Comparison of ENCODE assay signal across 20 mouse cellular contexts in the genomic region with DNA sequence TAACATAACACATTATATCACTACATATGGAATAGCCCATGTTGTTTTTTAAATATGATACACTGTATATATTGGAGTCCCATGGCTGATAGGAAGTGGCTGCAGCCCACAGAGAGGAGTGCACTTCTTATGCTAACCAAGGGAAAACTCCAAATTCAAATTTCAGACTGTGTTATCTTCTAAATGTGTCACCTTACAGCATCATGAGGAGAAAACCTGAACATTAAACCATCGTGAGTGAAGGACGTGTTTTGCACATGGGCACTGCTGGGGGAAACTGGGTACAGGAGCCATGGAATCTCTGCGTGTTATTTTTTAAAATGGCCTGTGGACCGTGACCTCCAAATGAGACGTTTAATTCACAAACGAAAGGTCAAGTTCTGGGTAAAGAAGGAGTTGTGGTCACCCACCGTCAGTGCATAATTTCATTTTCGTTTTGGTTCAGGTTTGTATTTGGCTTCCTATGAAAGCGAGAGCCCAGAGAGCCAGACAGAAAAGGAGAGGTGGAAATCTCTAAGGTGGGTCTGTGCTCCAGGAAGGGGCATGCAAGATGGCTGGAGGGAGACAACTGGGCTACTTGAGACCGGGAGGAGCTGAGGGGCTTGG. TPM values are rescaled to one million over a fixed set of nuclear protein-coding genes. Genes with fewer than 3 reads are reported as not detected.
A peak's percentile ranks its signal among the peaks of the same experiment; 100 is the strongest.
DNase-seq lines count a peak whose midpoint lies in the region; ATAC-seq and TF ChIP-seq lines count a peak whose summit lies in the region.
"Had no signal": no experiment of that assay in that cellular context is flagged by ENCODE, and none has a peak within 500 bp of the region (broad histone marks: within the 10 kb centered on the region; RNA-seq: fewer than 3 reads in every experiment).

No protein-coding gene starts in this region.

- H3K27ac ChIP-seq in kidney, embryonic 15.5 days = no peak overlapping the region
- no peak overlapping the region for H3K27ac ChIP-seq in heart, embryonic 10.5 days
- H3K27ac ChIP-seq: embryonic facial prominence, embryonic 12.5 days; forebrain, embryonic 12.5 days; heart, adult 2 months; hindbrain, embryonic 10.5 days; hindbrain, embryonic 14.5 days had no signal

- no peaks in the 10 kb centered on the region for H3K4me1 ChIP-seq in kidney, embryonic 15.5 days
- H3K4me1 ChIP-seq in heart, embryonic 10.5 days = peaks cover 28% of the 10 kb centered on the region
- H3K4me1 ChIP-seq: embryonic facial prominence, embryonic 12.5 days; hindbrain, embryonic 10.5 days had no signal

- WGBS in kidney, embryonic 15.5 days = 83% methylated on average over 10 of the region's 10 CpGs
- 84% methylated on average over 10 of the region's 10 CpGs for WGBS in heart, embryonic 10.5 days

- peak; percentile 43 for ATAC-seq in activated CD4-positive, CD25-positive, alpha-beta regulatory T cell, adult 4 months
- ATAC-seq in kidney, embryonic 15.5 days (replicated peaks; ENCODE audit: low FRiP score) = no peak
- ATAC-seq: forebrain, embryonic 16.5 days; Patski had no signal

- H3ac ChIP-seq in myocyte (ENCODE audit: control insufficient read depth, insufficient read length) = no peak overlapping the region

- peaks cover 3% of the 10 kb centered on the region; the same call in 1 of the 2 replicates for H3K9me3 ChIP-seq in kidney, embryonic 15.5 days (replicated peaks)
- H3K9me3 ChIP-seq in heart, embryonic 10.5 days = no peaks in the 10 kb centered on the region
- H3K9me3 ChIP-seq: embryonic facial prominence, embryonic 12.5 days; forebrain, embryonic 12.5 days had no signal

- DNase-seq in CD4-positive helper T cell, adult 2 months (ENCODE audit: low read depth, low spot score) = peak; percentile 27
- no peak for DNase-seq in heart, embryonic 10.5 days (ENCODE audit: low spot score)
- DNase-seq in adrenal gland, postnatal 36 days = no peak
- DNase-seq: adrenal gland, adult 2 months; adrenal gland, postnatal 25 days; cerebellum, adult 11 months; cerebellum, adult 8-10 months; cerebellum, postnatal 25 days; gastrocnemius, postnatal 14 days; heart, adult 2 months had no signal

- no peak for TF ChIP-seq POLR2A in myocyte (IDR thresholded peaks at IDR 0.05; ENCODE audit: insufficient read length, low read depth)

- no peaks in the 10 kb centered on the region for H3K36me3 ChIP-seq in myocyte (ENCODE audit: control insufficient read depth, insufficient read depth)
- no peaks in the 10 kb centered on the region for H3K36me3 ChIP-seq in kidney, embryonic 15.5 days
- H3K36me3 ChIP-seq in heart, embryonic 10.5 days = no peaks in the 10 kb centered on the region
- H3K36me3 ChIP-seq: embryonic facial prominence, embryonic 12.5 days; forebrain, embryonic 12.5 days; heart, embryonic 12.5 days; hindbrain, embryonic 10.5 days had no signal

- H3K4me2 ChIP-seq in myocyte (ENCODE audit: low read depth) = peak overlapping the region; percentile 4
- H3K4me2 ChIP-seq in kidney, embryonic 15.5 days = no peak overlapping the region
- H3K4me2 ChIP-seq: embryonic facial prominence, embryonic 12.5 days; forebrain, embryonic 12.5 days; heart, embryonic 12.5 days; hindbrain, embryonic 14.5 days had no signal

- H3K9ac ChIP-seq in kidney, embryonic 15.5 days = no peak overlapping the region
- H3K9ac ChIP-seq: embryonic facial prominence, embryonic 12.5 days; forebrain, embryonic 12.5 days; heart, embryonic 12.5 days; hindbrain, embryonic 14.5 days had no signal

- H3K4me3 ChIP-seq in myocyte = no peak overlapping the region
- H3K4me3 ChIP-seq in kidney, embryonic 15.5 days (replicated peaks) = no peak overlapping the region
- H3K4me3 ChIP-seq in heart, embryonic 10.5 days = no peak overlapping the region
- H3K4me3 ChIP-seq: embryonic facial prominence, embryonic 12.5 days; forebrain, embryonic 12.5 days; heart, adult 2 months; heart, embryonic 12.5 days; hindbrain, embryonic 10.5 days had no signal

- no peaks in the 10 kb centered on the region for H3K79me2 ChIP-seq in myocyte (ENCODE audit: control insufficient read depth, insufficient read depth)

- H3K27me3 ChIP-seq in myocyte (ENCODE audit: control insufficient read depth, insufficient read depth, insufficient read length) = peaks cover 4% of the 10 kb centered on the region
- H3K27me3 ChIP-seq in kidney, embryonic 15.5 days = no peaks in the 10 kb centered on the region
- H3K27me3 ChIP-seq in heart, embryonic 10.5 days (ENCODE audit: insufficient read depth, poor library complexity, severe bottlenecking) = no peaks in the 10 kb centered on the region
- H3K27me3 ChIP-seq: embryonic facial prominence, embryonic 12.5 days; forebrain, embryonic 12.5 days; heart, embryonic 12.5 days; Patski had no signal

TF ChIP-seq in myocyte, 11 proteins besides CTCF, POLR2A, EP300 and RAD21:
- no peak for TF ChIP-seq POLR2AphosphoS2 (IDR thresholded peaks at IDR 0.05; ENCODE audit: insufficient read length, low read depth)
- no peak for TF ChIP-seq MAX (IDR thresholded peaks at IDR 0.05; ENCODE audit: low read depth)
- no peak for TF ChIP-seq E2F4 (IDR thresholded peaks at IDR 0.05; ENCODE audit: insufficient read depth)
- no peak for TF ChIP-seq SRF (IDR thresholded peaks at IDR 0.05; ENCODE audit: control insufficient read depth, insufficient read length, low read depth)
- TF ChIP-seq TCF12 (IDR thresholded peaks at IDR 0.05; ENCODE audit: insufficient read depth, poor library complexity, severe bottlenecking) = no peak
- no peak for TF ChIP-seq TCF3 (IDR thresholded peaks at IDR 0.05; ENCODE audit: insufficient read length, low read depth)
- TF ChIP-seq USF1 (IDR thresholded peaks at IDR 0.05; ENCODE audit: low read depth) = no peak
- TF ChIP-seq REST (IDR thresholded peaks at IDR 0.05; ENCODE audit: insufficient read depth, insufficient read length) = no peak
- TF ChIP-seq MYOG (IDR thresholded peaks at IDR 0.05; ENCODE audit: control insufficient read depth in 1 of 3, insufficient read depth in 1 of 3, insufficient read length in 2 of 3, low read depth in 2 of 3) = no peak
- no peak for TF ChIP-seq MYOD1 (IDR thresholded peaks at IDR 0.05; ENCODE audit: control insufficient read depth in 1 of 3, insufficient read length in 2 of 3, low read depth in 2 of 3)
- TF ChIP-seq CEBPB (IDR thresholded peaks at IDR 0.05; ENCODE audit: insufficient read depth, poor library complexity, severe bottlenecking) = no peak
TF ChIP-seq in myocyte: peak in this region for 0.

RNA-seq across cellular contexts. Expression of gene Rnf130, which starts 47.1 kb away (rescaled TPM):
- 1 to 10 TPM in 1 of 2 experiments, under 1 TPM in 1; 0.73 to 1.9 TPM for polyA plus RNA-seq in activated CD4-positive, CD25-positive, alpha-beta regulatory T cell, adult 4 months (2017; shearing (Covaris generic))
- not detected for polyA plus RNA-seq in myocyte (2012; fragmentation: generic; extraction: Trizol)
- 59.1 and 62.8 TPM in 2 replicates for polyA plus RNA-seq in kidney, embryonic 15.5 days (2015; fragmentation: Nextera tagmentation; extraction: Ambion mirVana)
- polyA plus RNA-seq in heart, embryonic 10.5 days (2016; fragmentation: Nextera tagmentation; extraction: Ambion mirVana) = 27.1 and 31.6 TPM in 2 replicates
- total RNA-seq in adrenal gland, postnatal 36 days (2021) = 10 to 100 TPM; 90.3 to 98.0 TPM
